Mouse (Mus musculus): Measurements from ENCODE around the gene Gm13287. TPM values are rescaled to one million over a fixed set of nuclear protein-coding genes. Genes with fewer than 3 reads are reported as not detected.

Gene Gm13287
- total and polyA plus RNA-seq, 3 experiments = not detected

DNA sequence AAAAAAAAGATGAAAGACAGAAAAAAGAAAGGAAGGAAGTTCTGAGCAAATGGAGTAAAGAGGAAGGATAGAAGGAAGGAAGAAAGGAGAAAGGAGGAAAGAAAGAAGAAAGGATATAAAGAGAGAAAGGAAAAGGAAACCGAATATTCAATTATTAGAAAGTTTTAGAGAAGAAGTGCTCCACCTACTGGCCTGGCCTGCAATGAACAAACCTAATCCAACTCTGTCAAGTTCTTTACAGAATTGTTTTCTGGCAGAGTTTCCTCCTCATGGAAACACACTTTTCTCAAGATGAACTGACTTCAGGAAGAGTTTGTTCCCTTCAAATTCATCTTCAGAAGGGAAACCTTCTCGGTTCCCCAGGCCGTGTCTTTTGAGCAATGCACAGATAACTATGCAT, 35.8 kb downstream of the Gm13287 start:
- no peaks in the 10 kb centered on the region for H3K27me3 ChIP-seq (ENCODE audit: insufficient read depth, low read length)
- H3K9me3 ChIP-seq (replicated peaks) = no peaks in the 10 kb centered on the region
- TF ChIP-seq GATA2 (IDR thresholded peaks at IDR 0.05; ENCODE audit: borderline replicate concordance, low read depth, low read length) = no peak
- no peak for TF ChIP-seq POLR2AphosphoS5 (IDR thresholded peaks at IDR 0.05; ENCODE audit: insufficient replicate concordance, low read depth, low read length)
- TF ChIP-seq GATA1 (IDR thresholded peaks at IDR 0.05; ENCODE audit: borderline replicate concordance, low read length) = no peak
- TF ChIP-seq CTCF (IDR thresholded peaks at IDR 0.05; ENCODE audit: low read depth, low read length) = no peak
- TF ChIP-seq TAL1 (conservative IDR thresholded peaks at IDR 0.05; ENCODE audit: low read depth, low read length) = no peak
- no peak for ATAC-seq (ENCODE audit: extremely low read depth, insufficient number of reproducible peaks, low FRiP score, poor library complexity, severe bottlenecking)
- no peak overlapping the region for H3K4me3 ChIP-seq (ENCODE audit: low read depth, low read length)
- DNase-seq (ENCODE audit: low spot score) = no peak
- H3K4me1 ChIP-seq (ENCODE audit: insufficient read depth, low read depth, low read length) = no peaks in the 10 kb centered on the region
- H3K36me3 ChIP-seq (replicated peaks) = no peaks in the 10 kb centered on the region

- TF ChIP-seq CTCF (IDR thresholded peaks at IDR 0.05; ENCODE audit: low read depth, low read length) (no peak), GATA2 (IDR thresholded peaks at IDR 0.05; ENCODE audit: borderline replicate concordance, low read depth, low read length) (no peak), GATA1 (IDR thresholded peaks at IDR 0.05; ENCODE audit: borderline replicate concordance, low read length) (no peak), TAL1 (conservative IDR thresholded peaks at IDR 0.05; ENCODE audit: low read depth, low read length) (no peak), POLR2AphosphoS5 (IDR thresholded peaks at IDR 0.05; ENCODE audit: insufficient replicate concordance, low read depth, low read length) (no peak)
- ATAC-seq (ENCODE audit: extremely low read depth, insufficient number of reproducible peaks, low FRiP score, poor library complexity, severe bottlenecking) = no peak
- no peak for DNase-seq (ENCODE audit: low spot score)
Measured at GRCm38 (mm10) chr4:88840058-88840457, 37.0 kb downstream of the Gm13287 start.

GRCm38 (mm10) chr4:88841438-88841911, 38.4 kb downstream of the Gm13287 start, which contains the start of gene Ifna4:
Gene Ifna4 (plus strand): TSS chr4:88841861.
- TF ChIP-seq GATA2 (IDR thresholded peaks at IDR 0.05; ENCODE audit: borderline replicate concordance, low read depth, low read length) = no peak
- TF ChIP-seq POLR2AphosphoS5 (IDR thresholded peaks at IDR 0.05; ENCODE audit: insufficient replicate concordance, low read depth, low read length) = no peak
- TF ChIP-seq GATA1 (IDR thresholded peaks at IDR 0.05; ENCODE audit: borderline replicate concordance, low read length) = no peak
- TF ChIP-seq CTCF (IDR thresholded peaks at IDR 0.05; ENCODE audit: low read depth, low read length) = no peak
- TF ChIP-seq TAL1 (conservative IDR thresholded peaks at IDR 0.05; ENCODE audit: low read depth, low read length) = no peak
- Histone ChIP-seq H3K4me3 (ENCODE audit: low read depth, low read length) (no peak within 1 kb of the TSS), H3K9me3 (replicated peaks) (no peaks in the 10 kb centered on the region), H3K27me3 (ENCODE audit: insufficient read depth, low read length) (no peaks in the 10 kb centered on the region), H3K4me1 (ENCODE audit: insufficient read depth, low read depth, low read length) (no peaks in the 10 kb centered on the region), H3K36me3 (replicated peaks) (no peaks in the 10 kb centered on the region)
- ATAC-seq (ENCODE audit: extremely low read depth, insufficient number of reproducible peaks, low FRiP score, poor library complexity, severe bottlenecking) (no peak), DNase-seq (ENCODE audit: low spot score) (no peak)

More at GRCm38 (mm10) chr4:88840058-88840457, 37.0 kb downstream of the Gm13287 start:
- H3K36me3 ChIP-seq (replicated peaks) = no peaks in the 10 kb centered on the region
- H3K4me3 ChIP-seq (ENCODE audit: low read depth, low read length) = no peak overlapping the region
- no peaks in the 10 kb centered on the region for H3K9me3 ChIP-seq (replicated peaks)
- H3K27me3 ChIP-seq (ENCODE audit: insufficient read depth, low read length) = no peaks in the 10 kb centered on the region
- no peaks in the 10 kb centered on the region for H3K4me1 ChIP-seq (ENCODE audit: insufficient read depth, low read depth, low read length)

GRCm38 (mm10) chr4:88845334-88845733, 42.3 kb downstream of the Gm13287 start:
- H3K4me1 ChIP-seq (ENCODE audit: insufficient read depth, low read depth, low read length) = no peaks in the 10 kb centered on the region
- ATAC-seq (ENCODE audit: extremely low read depth, insufficient number of reproducible peaks, low FRiP score, poor library complexity, severe bottlenecking) (no peak), DNase-seq (ENCODE audit: low spot score) (no peak)
- TF ChIP-seq GATA1 (IDR thresholded peaks at IDR 0.05; ENCODE audit: borderline replicate concordance, low read length) (no peak), TAL1 (conservative IDR thresholded peaks at IDR 0.05; ENCODE audit: low read depth, low read length) (no peak), GATA2 (IDR thresholded peaks at IDR 0.05; ENCODE audit: borderline replicate concordance, low read depth, low read length) (no peak), CTCF (IDR thresholded peaks at IDR 0.05; ENCODE audit: low read depth, low read length) (no peak), POLR2AphosphoS5 (IDR thresholded peaks at IDR 0.05; ENCODE audit: insufficient replicate concordance, low read depth, low read length) (no peak)
- no peaks in the 10 kb centered on the region for H3K36me3 ChIP-seq (replicated peaks)
- no peaks in the 10 kb centered on the region for H3K9me3 ChIP-seq (replicated peaks)
- H3K27me3 ChIP-seq (ENCODE audit: insufficient read depth, low read length) = no peaks in the 10 kb centered on the region
- H3K4me3 ChIP-seq (ENCODE audit: low read depth, low read length) = no peak overlapping the region

GRCm38 (mm10) chr4:88849698-88850097, 46.6 kb downstream of the Gm13287 start, which contains the start of gene Ifna1:
Gene Ifna1 (plus strand): TSS chr4:88850087.
- no peaks in the 10 kb centered on the region for H3K9me3 ChIP-seq (replicated peaks)
- H3K4me3 ChIP-seq (ENCODE audit: low read depth, low read length) = no peak within 1 kb of the TSS
- TF ChIP-seq POLR2AphosphoS5 (IDR thresholded peaks at IDR 0.05; ENCODE audit: insufficient replicate concordance, low read depth, low read length) (no peak), GATA2 (IDR thresholded peaks at IDR 0.05; ENCODE audit: borderline replicate concordance, low read depth, low read length) (no peak), GATA1 (IDR thresholded peaks at IDR 0.05; ENCODE audit: borderline replicate concordance, low read length) (no peak), CTCF (IDR thresholded peaks at IDR 0.05; ENCODE audit: low read depth, low read length) (no peak)
- no peaks in the 10 kb centered on the region for H3K4me1 ChIP-seq (ENCODE audit: insufficient read depth, low read depth, low read length)
- H3K27me3 ChIP-seq (ENCODE audit: insufficient read depth, low read length) = no peaks in the 10 kb centered on the region
- DNase-seq (ENCODE audit: low spot score) (no peak), ATAC-seq (ENCODE audit: extremely low read depth, insufficient number of reproducible peaks, low FRiP score, poor library complexity, severe bottlenecking) (no peak)
- no peaks in the 10 kb centered on the region for H3K36me3 ChIP-seq (replicated peaks)

DNA sequence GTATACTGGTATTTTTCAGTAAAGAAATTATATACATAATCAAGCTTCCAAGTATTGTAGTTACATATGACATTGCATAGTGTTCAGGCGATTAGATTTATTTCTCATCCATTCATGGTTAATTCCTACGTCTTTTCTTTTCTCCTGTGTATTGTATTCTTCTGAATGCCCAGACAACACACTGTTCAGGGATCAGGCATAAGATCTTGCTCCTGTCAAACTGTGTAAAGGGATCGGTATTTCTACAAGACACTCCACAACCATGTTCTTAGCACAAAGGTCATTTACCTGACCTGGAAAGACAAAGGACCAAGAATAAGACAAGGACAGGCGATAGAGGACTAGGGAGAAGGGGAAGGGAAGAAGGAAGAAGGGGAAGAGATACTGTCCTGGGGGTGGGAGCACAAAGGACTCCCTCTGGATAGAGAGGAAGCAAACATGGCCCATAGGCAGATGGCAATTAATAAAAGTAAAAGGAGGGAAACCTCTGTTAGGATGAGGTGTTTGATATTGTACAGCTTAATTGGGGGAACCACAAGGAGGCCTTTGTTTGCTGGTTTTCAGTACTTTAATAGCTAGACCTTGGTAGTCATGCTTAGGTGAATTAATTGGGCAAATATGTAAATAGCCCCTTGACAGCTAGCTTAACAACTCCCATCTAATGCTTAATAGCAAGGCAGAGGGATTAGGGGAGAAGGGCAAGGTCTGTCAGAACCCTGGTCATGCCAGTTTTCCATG, 48.1 kb downstream of the Gm13287 start:
- Histone ChIP-seq H3K4me3 (ENCODE audit: low read depth, low read length) (no peak overlapping the region), H3K27me3 (ENCODE audit: insufficient read depth, low read length) (no peaks in the 10 kb centered on the region), H3K4me1 (ENCODE audit: insufficient read depth, low read depth, low read length) (no peaks in the 10 kb centered on the region), H3K36me3 (replicated peaks) (no peaks in the 10 kb centered on the region), H3K9me3 (replicated peaks) (no peaks in the 10 kb centered on the region)
- ATAC-seq (ENCODE audit: extremely low read depth, insufficient number of reproducible peaks, low FRiP score, poor library complexity, severe bottlenecking) = no peak
- no peak for DNase-seq (ENCODE audit: low spot score)
- TF ChIP-seq GATA2 (IDR thresholded peaks at IDR 0.05; ENCODE audit: borderline replicate concordance, low read depth, low read length) (no peak), GATA1 (IDR thresholded peaks at IDR 0.05; ENCODE audit: borderline replicate concordance, low read length) (no peak), TAL1 (conservative IDR thresholded peaks at IDR 0.05; ENCODE audit: low read depth, low read length) (no peak)

Other genes starting within 250 kb of the Gm13287 start
Only the 20 nearest of the 31 such genes appear.
- gene Gm13271, start 48.4 kb upstream of the Gm13287 start, total RNA-seq (2014; fragmentation: Nextera tagmentation) = not detected in 2 replicates
- not detected in 2 replicates for gene Gm13271, start 48.4 kb upstream of the Gm13287 start, total RNA-seq (2017)
- gene Gm13271, start 48.4 kb upstream of the Gm13287 start, polyA plus RNA-seq (2012) = not detected in 2 replicates
- gene Gm13283, start 43.1 kb upstream of the Gm13287 start, total RNA-seq (2014; fragmentation: Nextera tagmentation) = not detected in 2 replicates
- gene Gm13283, start 43.1 kb upstream of the Gm13287 start, total RNA-seq (2017) = not detected in 2 replicates
- gene Gm13283, start 43.1 kb upstream of the Gm13287 start, polyA plus RNA-seq (2012) = not detected in 2 replicates
- not detected in 2 replicates for gene Gm13290, start 29.4 kb upstream of the Gm13287 start, total RNA-seq (2014; fragmentation: Nextera tagmentation)
- gene Gm13290, start 29.4 kb upstream of the Gm13287 start, total RNA-seq (2017) = not detected in 2 replicates
- gene Gm13290, start 29.4 kb upstream of the Gm13287 start, polyA plus RNA-seq (2012) = not detected in 2 replicates
- gene Gm13289, start 26.3 kb upstream of the Gm13287 start, total RNA-seq (2014; fragmentation: Nextera tagmentation) = not detected in 2 replicates
- not detected in 2 replicates for gene Gm13289, start 26.3 kb upstream of the Gm13287 start, total RNA-seq (2017)
- gene Gm13289, start 26.3 kb upstream of the Gm13287 start, polyA plus RNA-seq (2012) = not detected in 2 replicates
- not detected in 2 replicates for gene Gm13272, start 23.4 kb upstream of the Gm13287 start, total RNA-seq (2014; fragmentation: Nextera tagmentation)
- 0.29 TPM in 1 of 2 replicates, not detected in the other for gene Gm13272, start 23.4 kb upstream of the Gm13287 start, total RNA-seq (2017)
- gene Gm13272, start 23.4 kb upstream of the Gm13287 start, polyA plus RNA-seq (2012) = not detected in 2 replicates
- gene Ifnz, start 21.1 kb upstream of the Gm13287 start, total RNA-seq (2014; fragmentation: Nextera tagmentation) = not detected in 2 replicates
- gene Ifnz, start 21.1 kb upstream of the Gm13287 start, total RNA-seq (2017) = not detected in 2 replicates
- not detected in 2 replicates for gene Ifnz, start 21.1 kb upstream of the Gm13287 start, polyA plus RNA-seq (2012)
- not detected in 2 replicates for gene Gm13276, start 17.5 kb upstream of the Gm13287 start, total RNA-seq (2014; fragmentation: Nextera tagmentation)
- not detected in 2 replicates for gene Gm13276, start 17.5 kb upstream of the Gm13287 start, total RNA-seq (2017)
- not detected in 2 replicates for gene Gm13276, start 17.5 kb upstream of the Gm13287 start, polyA plus RNA-seq (2012)
- gene Gm13277, start 14.6 kb upstream of the Gm13287 start, total RNA-seq (2014; fragmentation: Nextera tagmentation) = not detected in 2 replicates
- not detected in 2 replicates for gene Gm13277, start 14.6 kb upstream of the Gm13287 start, total RNA-seq (2017)
- not detected in 2 replicates for gene Gm13277, start 14.6 kb upstream of the Gm13287 start, polyA plus RNA-seq (2012)
- gene Gm13278, start 11.7 kb upstream of the Gm13287 start, total RNA-seq (2014; fragmentation: Nextera tagmentation) = not detected in 2 replicates
- gene Gm13278, start 11.7 kb upstream of the Gm13287 start, total RNA-seq (2017) = not detected in 2 replicates
- not detected in 2 replicates for gene Gm13278, start 11.7 kb upstream of the Gm13287 start, polyA plus RNA-seq (2012)
- gene Gm13275, start 8.8 kb upstream of the Gm13287 start, total RNA-seq (2014; fragmentation: Nextera tagmentation) = not detected in 2 replicates
- gene Gm13275, start 8.8 kb upstream of the Gm13287 start, total RNA-seq (2017) = 0.27 TPM in 1 of 2 replicates, not detected in the other
- not detected in 2 replicates for gene Gm13275, start 8.8 kb upstream of the Gm13287 start, polyA plus RNA-seq (2012)
- not detected in 2 replicates for gene Gm13279, start 5.9 kb upstream of the Gm13287 start, total RNA-seq (2014; fragmentation: Nextera tagmentation)
- gene Gm13279, start 5.9 kb upstream of the Gm13287 start, total RNA-seq (2017) = not detected in 2 replicates
- gene Gm13279, start 5.9 kb upstream of the Gm13287 start, polyA plus RNA-seq (2012) = not detected in 2 replicates
- gene Gm13285, start 3.6 kb upstream of the Gm13287 start, total RNA-seq (2014; fragmentation: Nextera tagmentation) = not detected in 2 replicates
- gene Gm13285, start 3.6 kb upstream of the Gm13287 start, total RNA-seq (2017) = not detected in 2 replicates
- gene Gm13285, start 3.6 kb upstream of the Gm13287 start, polyA plus RNA-seq (2012) = not detected in 2 replicates
- gene Gm13288, start 2.3 kb downstream of the Gm13287 start, total RNA-seq (2014; fragmentation: Nextera tagmentation) = not detected in 2 replicates
- gene Gm13288, start 2.3 kb downstream of the Gm13287 start, total RNA-seq (2017) = 0.06 and 0.16 TPM in 2 replicates
- gene Gm13288, start 2.3 kb downstream of the Gm13287 start, polyA plus RNA-seq (2012) = not detected in 2 replicates
- gene Ifna7, start 13.0 kb downstream of the Gm13287 start, total RNA-seq (2014; fragmentation: Nextera tagmentation) = not detected in 2 replicates
- gene Ifna7, start 13.0 kb downstream of the Gm13287 start, total RNA-seq (2017) = not detected in 2 replicates
- not detected in 2 replicates for gene Ifna7, start 13.0 kb downstream of the Gm13287 start, polyA plus RNA-seq (2012)
- gene Ifna11, start 16.7 kb downstream of the Gm13287 start, total RNA-seq (2014; fragmentation: Nextera tagmentation) = not detected in 2 replicates
- 0.29 TPM in 1 of 2 replicates, not detected in the other for gene Ifna11, start 16.7 kb downstream of the Gm13287 start, total RNA-seq (2017)
- not detected in 2 replicates for gene Ifna11, start 16.7 kb downstream of the Gm13287 start, polyA plus RNA-seq (2012)
- not detected in 2 replicates for gene Ifna6, start 24.2 kb downstream of the Gm13287 start, total RNA-seq (2014; fragmentation: Nextera tagmentation)
- not detected in 2 replicates for gene Ifna6, start 24.2 kb downstream of the Gm13287 start, total RNA-seq (2017)
- not detected in 2 replicates for gene Ifna6, start 24.2 kb downstream of the Gm13287 start, polyA plus RNA-seq (2012)
- not detected in 2 replicates for gene Ifna5, start 32.3 kb downstream of the Gm13287 start, total RNA-seq (2014; fragmentation: Nextera tagmentation)
- not detected in 2 replicates for gene Ifna5, start 32.3 kb downstream of the Gm13287 start, total RNA-seq (2017)
- gene Ifna5, start 32.3 kb downstream of the Gm13287 start, polyA plus RNA-seq (2012) = not detected in 2 replicates
- gene Ifna4, start 38.6 kb downstream of the Gm13287 start, total RNA-seq (2014; fragmentation: Nextera tagmentation) = not detected in 2 replicates
- 0.38 TPM in 1 of 2 replicates, not detected in the other for gene Ifna4, start 38.6 kb downstream of the Gm13287 start, total RNA-seq (2017)
- gene Ifna4, start 38.6 kb downstream of the Gm13287 start, polyA plus RNA-seq (2012) = not detected in 2 replicates
- not detected in 2 replicates for gene Ifna1, start 46.8 kb downstream of the Gm13287 start, total RNA-seq (2014; fragmentation: Nextera tagmentation)
- not detected in 2 replicates for gene Ifna1, start 46.8 kb downstream of the Gm13287 start, total RNA-seq (2017)
- gene Ifna1, start 46.8 kb downstream of the Gm13287 start, polyA plus RNA-seq (2012) = not detected in 2 replicates
- not detected in 2 replicates for gene Ifne, start 76.9 kb downstream of the Gm13287 start, total RNA-seq (2014; fragmentation: Nextera tagmentation)
- gene Ifne, start 76.9 kb downstream of the Gm13287 start, total RNA-seq (2017) = 0.23 TPM in 1 of 2 replicates, not detected in the other
- gene Ifne, start 76.9 kb downstream of the Gm13287 start, polyA plus RNA-seq (2012) = not detected in 2 replicates

All from G1E (cell line).